Mouse (Mus musculus): ENCODE measurements at regions not wholly inside any gene's neighbourhood (a gene's known extent, or its start where the extent isn't known, plus 50 kb on each side); places are given as distances from the start of the nearest gene placed in this dataset.
A peak's percentile ranks its signal among the peaks of the same experiment; 100 is the strongest.

- no peak for DNase-seq
Observed at GRCm38 (mm10) chr16:24042977-24043376, 54.3 kb upstream of the Bcl6 start.

GRCm38 (mm10) chr16:24042216-24042615 is 53.6 kb upstream of the Bcl6 start:
- no peak for DNase-seq

- DNase-seq, result no peak
Observed at GRCm38 (mm10) chr16:24041403-24041802, 52.8 kb upstream of the Bcl6 start.

- DNase-seq, result peak; percentile 56
Observed at GRCm38 (mm10) chr16:24039765-24040164, 51.1 kb upstream of the Bcl6 start.

All from lung, postnatal 36 days (tissue).